Mouse (Mus musculus): ENCODE results near the gene Tmem40.

Tmem40 gene

DNA sequence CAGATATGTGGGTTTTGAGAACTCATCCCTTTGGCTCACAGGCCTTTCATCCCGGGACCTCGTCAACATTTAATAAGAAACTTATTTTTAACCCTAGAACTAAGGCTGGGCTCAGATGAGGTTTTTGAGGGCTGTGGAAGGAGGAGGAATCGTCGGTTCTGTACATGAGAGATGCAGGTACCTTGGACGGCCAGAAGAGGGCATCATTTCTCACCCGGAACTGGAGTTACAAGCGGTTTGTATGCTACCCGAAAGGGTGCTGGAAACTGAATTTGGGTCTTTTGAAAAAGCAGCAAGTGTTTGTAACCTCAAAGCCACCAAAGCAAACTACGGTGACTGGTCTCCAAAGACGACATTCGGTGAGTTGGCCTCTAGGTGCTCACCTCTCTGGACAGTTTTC is 60.9 kb downstream of the Tmem40 start:
- DNase-seq (ENCODE audit: low spot score in 2 of 2) = no peak

DNA sequence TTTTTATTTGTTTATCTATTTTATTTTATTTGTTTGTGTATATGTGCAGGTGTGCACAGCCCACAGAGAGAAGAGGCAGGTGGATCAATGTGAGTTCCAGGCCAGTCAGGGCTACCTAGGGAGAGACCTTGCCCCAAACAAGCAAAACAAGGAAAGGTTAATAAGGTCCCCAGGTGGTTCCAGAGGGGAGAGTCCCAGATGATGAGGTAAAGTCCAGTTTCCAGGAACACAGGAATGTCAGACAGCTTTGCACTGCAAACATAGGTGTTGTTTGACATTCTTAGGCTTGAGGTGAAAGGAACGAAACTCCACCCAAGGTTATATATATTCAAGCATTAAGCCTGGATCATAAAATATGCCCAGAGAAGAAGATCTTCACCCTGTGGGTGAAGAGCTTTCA is 61.4 kb downstream of the Tmem40 start:
- DNase-seq (ENCODE audit: low spot score in 2 of 2) = no peak

DNA sequence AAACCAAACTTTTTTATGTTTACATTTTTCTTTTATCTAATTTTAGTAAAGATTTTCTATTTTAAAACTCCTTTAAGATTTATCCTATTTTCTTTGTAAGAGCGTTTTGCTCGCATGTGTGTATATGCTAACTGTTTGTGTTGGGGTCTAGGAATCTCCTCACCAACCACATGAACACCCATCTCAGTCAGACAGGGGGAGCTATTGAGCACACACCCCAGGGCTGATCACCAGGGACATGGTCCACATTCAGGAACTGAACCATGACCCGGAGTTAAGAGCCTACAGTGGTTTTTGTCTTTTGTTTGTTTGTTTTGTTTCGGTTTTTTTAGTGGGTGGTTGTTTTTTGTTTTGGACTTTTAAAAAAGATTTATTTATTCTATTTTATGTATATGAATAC is 63.5 kb downstream of the Tmem40 start:
- no peak for DNase-seq (ENCODE audit: low spot score in 2 of 2)

DNA sequence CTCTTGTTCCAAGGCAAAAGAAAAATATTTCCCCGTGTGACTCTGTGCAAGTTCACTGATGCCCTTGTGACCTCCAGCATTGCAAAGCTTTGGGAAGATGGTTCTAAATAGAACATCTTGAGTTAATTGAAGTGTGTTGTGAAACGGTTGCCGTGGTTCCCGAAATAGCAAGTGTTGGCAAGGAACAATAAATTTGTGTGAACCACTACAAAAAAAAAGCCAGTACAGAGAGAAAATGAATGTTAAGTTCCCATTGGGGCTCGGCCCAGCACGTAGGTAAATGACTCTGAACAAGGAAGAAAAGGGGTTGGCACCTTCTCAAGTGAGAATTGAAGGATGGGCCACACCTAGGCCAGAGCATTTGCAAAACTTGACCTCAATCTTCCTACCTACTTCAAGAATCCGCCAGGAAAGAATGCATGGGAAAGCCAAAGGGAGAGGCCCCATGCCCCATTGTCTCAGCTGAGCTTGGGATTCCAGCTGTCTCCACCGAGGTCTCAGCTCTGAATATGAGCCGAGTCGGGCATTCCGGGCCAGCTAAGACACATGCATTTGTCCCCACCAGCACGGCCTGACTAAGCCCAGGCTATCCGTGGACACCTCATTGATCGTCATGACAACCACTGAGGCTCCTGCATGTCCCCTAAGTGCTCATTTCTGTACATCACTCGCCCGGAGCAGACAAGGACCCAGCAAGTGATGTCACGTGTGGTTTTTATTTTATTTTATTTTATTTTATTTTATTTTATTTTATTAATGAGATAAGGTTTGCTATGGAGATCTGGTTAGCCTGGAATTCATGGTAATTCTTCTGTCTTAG is 64.3 kb downstream of the Tmem40 start:
- peak; percentile 9 to 22 for DNase-seq (ENCODE audit: low spot score in 2 of 2)

- no peak for DNase-seq (ENCODE audit: low spot score in 2 of 2)
Observed at GRCm38 (mm10) chr6:115696707-115697215, 65.4 kb downstream of the Tmem40 start.

GRCm38 (mm10) chr6:115695124-115695523 is 67.1 kb downstream of the Tmem40 start:
- no peak for DNase-seq (ENCODE audit: low spot score in 2 of 2)

GRCm38 (mm10) chr6:115694441-115694842 is 67.8 kb downstream of the Tmem40 start:
- DNase-seq (ENCODE audit: low spot score in 2 of 2) = peak; percentile 23 to 59

- no peak for DNase-seq (ENCODE audit: low spot score in 2 of 2)
Observed at GRCm38 (mm10) chr6:115692963-115693730, 69.1 kb downstream of the Tmem40 start.

DNA sequence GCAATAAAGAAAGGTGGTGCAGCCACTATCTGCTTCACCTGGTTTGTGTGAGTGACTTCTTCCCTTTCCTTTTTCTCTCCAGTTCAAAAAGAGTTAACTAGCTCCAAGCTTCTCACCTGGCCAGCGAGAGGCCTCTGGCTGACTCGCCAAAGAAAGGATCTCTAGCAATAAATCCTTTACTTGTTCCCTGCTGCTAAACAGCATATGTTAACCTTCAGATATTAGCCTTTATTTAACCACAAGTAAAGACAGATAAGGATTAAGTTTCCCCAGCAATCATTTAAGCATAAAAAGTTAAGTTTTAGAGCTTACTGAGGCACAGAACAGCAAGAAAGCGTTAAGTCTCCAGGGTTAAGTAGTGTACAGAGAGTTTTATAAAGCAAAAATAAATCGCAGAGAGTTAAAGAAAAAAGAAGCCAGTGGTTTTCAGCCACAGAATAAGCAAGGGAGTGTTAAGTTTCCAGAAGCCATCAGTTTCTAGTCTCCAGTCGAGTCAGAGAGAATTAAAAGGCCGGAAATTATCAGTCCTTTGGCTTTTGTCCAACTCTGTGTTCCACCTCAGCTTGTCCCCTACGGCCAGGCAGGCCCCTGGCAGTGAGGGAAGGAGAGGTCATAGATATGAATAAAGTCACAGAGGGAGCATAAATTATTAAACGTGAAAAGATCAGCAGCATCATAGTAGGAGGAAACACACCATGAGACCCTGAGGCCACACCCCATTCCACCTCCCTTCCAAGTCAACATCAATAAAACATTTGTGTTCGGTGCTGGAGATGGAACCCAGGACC is 69.9 kb downstream of the Tmem40 start:
- DNase-seq (ENCODE audit: low spot score in 2 of 2) = no peak

DNA sequence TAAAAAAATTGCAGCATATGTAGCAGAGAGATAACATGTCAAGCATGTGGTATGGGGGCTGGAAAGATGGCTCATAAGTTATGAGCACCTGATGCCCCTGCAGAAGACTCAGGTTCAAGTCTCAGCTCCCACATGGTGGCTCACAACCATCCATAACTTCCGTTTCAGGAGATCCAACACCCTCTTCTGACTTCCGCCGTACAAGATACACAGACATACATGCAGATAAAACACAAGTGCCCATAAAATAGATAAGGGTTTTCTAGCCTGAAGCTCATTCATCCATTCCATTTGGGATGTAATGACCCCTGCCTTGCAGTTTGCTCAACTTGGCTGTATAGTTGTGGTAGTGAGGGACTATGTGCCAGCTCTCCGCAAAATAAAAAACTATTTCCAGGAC is 72.1 kb downstream of the Tmem40 start:
- no peak for DNase-seq (ENCODE audit: low spot score in 2 of 2)

DNA sequence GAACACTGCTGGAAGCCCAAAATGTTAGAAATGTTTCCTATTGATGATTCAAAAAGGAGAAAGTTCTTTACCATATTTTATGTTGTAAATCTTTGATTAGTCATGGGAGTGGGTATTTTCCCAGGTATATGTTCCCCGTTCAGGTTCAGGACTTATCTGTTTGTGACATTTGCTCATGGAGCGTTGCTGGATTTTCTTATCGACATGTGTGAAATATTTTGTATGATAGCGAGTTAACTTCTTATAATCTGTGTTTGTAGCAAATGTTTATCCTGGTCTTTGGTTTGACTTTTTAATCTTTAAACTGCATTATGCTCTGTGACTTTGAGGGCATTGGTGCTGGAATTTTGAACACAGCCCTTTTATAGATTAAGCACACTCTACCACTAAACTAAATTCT is 73.6 kb downstream of the Tmem40 start:
- DNase-seq (ENCODE audit: low spot score in 2 of 2) = no peak

DNA sequence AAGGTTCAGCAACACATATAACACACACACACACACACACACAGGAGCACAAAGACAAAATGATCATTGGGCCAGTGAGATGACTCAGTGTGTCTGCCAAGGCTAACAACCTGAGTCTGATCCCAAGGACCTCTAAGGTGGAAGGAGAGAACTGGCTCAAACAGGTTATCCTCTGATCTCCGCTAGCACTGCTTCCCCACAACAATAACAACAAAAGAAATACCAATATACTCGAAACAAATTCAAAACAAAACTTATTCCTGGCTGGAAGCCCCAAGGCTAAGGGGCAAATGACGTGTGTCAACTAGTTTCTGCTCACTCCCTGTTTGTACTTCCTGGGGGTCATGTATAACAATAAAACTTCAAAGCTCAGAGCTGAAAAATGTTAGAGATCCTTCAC is 74.5 kb downstream of the Tmem40 start:
- DNase-seq (ENCODE audit: low spot score in 2 of 2) = no peak

DNA sequence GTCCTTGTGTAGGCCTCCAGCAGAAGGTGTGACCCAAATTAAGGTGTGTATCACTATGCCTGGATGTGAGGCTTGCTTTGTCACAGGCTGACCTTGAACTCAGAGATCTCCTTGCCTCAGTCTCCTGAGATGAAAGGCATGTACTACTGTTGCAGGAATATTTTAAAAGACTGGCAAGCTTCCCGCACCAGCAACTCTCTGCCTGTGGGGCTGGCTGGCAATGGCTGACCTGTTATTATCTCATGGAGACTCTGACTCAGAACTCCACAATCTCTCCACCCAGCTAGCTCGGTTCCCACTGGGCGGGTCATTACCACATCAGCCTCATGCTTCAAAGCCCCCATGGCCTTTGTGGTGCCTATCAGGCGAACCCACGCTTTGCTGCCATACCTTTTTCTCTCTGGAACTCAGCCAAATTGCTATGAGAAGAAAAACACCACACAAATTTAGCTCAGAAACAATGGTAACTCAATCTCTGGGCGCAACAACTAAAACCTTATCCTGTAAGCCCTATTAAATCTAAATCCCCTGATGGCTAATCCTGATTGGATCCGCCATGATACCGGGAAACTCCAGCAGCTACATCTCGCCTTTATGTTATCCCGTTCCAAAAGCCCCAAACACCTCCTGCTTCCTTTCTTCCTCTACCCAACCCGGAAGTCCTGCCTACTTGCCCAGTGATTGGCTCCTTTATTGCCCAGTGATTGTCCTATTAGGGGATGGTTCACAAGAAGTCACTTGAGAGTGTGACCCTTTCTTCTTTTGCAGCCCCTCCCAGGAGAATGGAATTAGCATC is 77.2 kb downstream of the Tmem40 start:
- DNase-seq (ENCODE audit: low spot score in 2 of 2) = no peak

- DNase-seq (ENCODE audit: low spot score in 2 of 2) = no peak
Observed at GRCm38 (mm10) chr6:115684271-115684670, 77.9 kb downstream of the Tmem40 start.

- no peak for DNase-seq (ENCODE audit: low spot score in 2 of 2)
Observed at GRCm38 (mm10) chr6:115681066-115681465, 81.1 kb downstream of the Tmem40 start.

All from right cerebral cortex, adult 2 months (tissue).